Mouse (Mus musculus) intestine, postnatal 0 days (tissue): ENCODE data around the gene Acot7. TPM values are rescaled to one million over a fixed set of nuclear protein-coding genes. Genes with fewer than 3 reads are reported as not detected.

Source experiments
- ATAC-seq: fragments of 200-750 bp; cut with Nextera tagmentation; 2 replicates; pipeline ENCODE4 v1.8.0; 2017; ENCODE audit warnings: mild to moderate bottlenecking, moderate TSS enrichment, moderate library complexity
- H3K27ac ChIP-seq: fragments of 300-500 bp; sonication (generic); 2 replicates; pipeline ENCODE4 v1.5.1; 2014; ENCODE audit warnings: mild to moderate bottlenecking, low read depth, low read length, moderate library complexity
- H3K27me3 ChIP-seq: fragments of 300-500 bp; sonication (generic); replicated peaks from 2 replicates; pipeline ENCODE4 v1.6.1; 2014; ENCODE audit warnings: low read length, mixed read lengths; ENCODE audit not compliant: control insufficient read depth, insufficient read depth
- H3K36me3 ChIP-seq: fragments of 300-500 bp; sonication (generic); 2 replicates; pipeline ENCODE4 v1.6.1; 2014; ENCODE audit warnings: mild to moderate bottlenecking, moderate library complexity; ENCODE audit not compliant: control insufficient read depth, insufficient read depth
- H3K4me1 ChIP-seq: fragments of 300-500 bp; sonication (generic); replicated peaks from 2 replicates; pipeline ENCODE4 v1.6.1; 2014; ENCODE audit warnings: antibody characterized with exemption, low read length, mixed read lengths; ENCODE audit not compliant: control insufficient read depth, insufficient read depth
- H3K4me2 ChIP-seq: fragments of 300-500 bp; sonication (generic); replicated peaks from 2 replicates; pipeline ENCODE4 v1.6.1; 2014; ENCODE audit warnings: low read depth, mild to moderate bottlenecking, moderate library complexity
- H3K4me3 ChIP-seq: fragments of 300-500 bp; sonication (generic); 2 replicates; pipeline ENCODE4 v1.5.1; 2014; ENCODE audit warnings: low read depth, low read length
- H3K9ac ChIP-seq: fragments of 300-500 bp; sonication (generic); 2 replicates; pipeline ENCODE4 v1.6.1; 2014; ENCODE audit warnings: mild to moderate bottlenecking, low read depth, low read length
- H3K9me3 ChIP-seq: fragments of 300-500 bp; sonication (generic); 2 replicates; pipeline ENCODE4 v1.6.1; 2016; ENCODE audit warnings: mixed run types; ENCODE audit not compliant: control insufficient read depth
- CTCF ChIP-seq: sonication (generic); IDR thresholded peaks from 2 replicates; pipeline ENCODE4 v1.5.1; 2016; ENCODE audit warnings: low read depth, mild to moderate bottlenecking, control low read depth, antibody characterized with exemption, moderate library complexity
- WGBS: fragments of 180-500 bp; shearing (Covaris S2); extraction: QIAGEN DNeasy Blood & Tissue Kit; methylation state at CpG from one replicate; pipeline ENCODE4 v1.1.7; 2014; 5-methylcytosine and 5-hydroxymethylcytosine counted together
- polyA plus RNA-seq: library from polyadenylated mRNA; unstranded; fragments of >200 nt; fragmentation: Nextera tagmentation; extraction: Ambion mirVana; gene quantifications from 2 replicates; pipeline ENCODE4 v1.2.1, GENCODE M21; 2015

The Acot7 gene
- polyA plus RNA-seq, 1 experiment from 2014 or later, result 28.7 TPM

DNA sequence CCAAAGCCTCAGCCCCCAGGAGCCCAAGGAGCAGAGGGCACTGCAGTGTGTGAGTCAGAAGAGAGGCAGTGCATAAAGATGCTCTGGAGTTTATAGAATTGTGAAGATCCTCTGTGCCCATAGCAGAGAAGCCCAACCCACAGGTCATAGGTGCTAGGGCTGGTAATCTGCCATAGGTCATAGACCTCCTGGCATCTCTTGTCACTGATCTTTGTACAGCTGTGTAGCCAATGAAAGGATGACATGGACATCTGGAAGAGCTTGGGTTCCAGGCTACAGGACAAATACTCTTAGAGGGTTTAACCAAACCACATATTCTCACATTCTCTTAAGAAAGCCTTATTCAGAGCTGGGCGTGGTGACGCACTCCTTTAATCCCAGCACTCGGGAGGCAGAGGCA, 41.7 kb downstream of the Acot7 start:
- Histone ChIP-seq H3K4me1 (0 out of 2 replicates have a peak, but pooled peaks cover 9% of the 10 kb centered on the region), H3K27ac (no peak overlapping the region), H3K4me3 (no peak overlapping the region), H3K9me3 (no peaks in the 10 kb centered on the region), H3K9ac (no peak overlapping the region), H3K4me2 (no peak overlapping the region), H3K27me3 (no peaks in the 10 kb centered on the region), H3K36me3 (peaks cover 4% of the 10 kb centered on the region; the same call in 1 of the 2 replicates)
- WGBS, result 94% methylated on average over 3 of the region's 3 CpGs
- ATAC-seq, result no peak
- TF ChIP-seq CTCF, result no peak

DNA sequence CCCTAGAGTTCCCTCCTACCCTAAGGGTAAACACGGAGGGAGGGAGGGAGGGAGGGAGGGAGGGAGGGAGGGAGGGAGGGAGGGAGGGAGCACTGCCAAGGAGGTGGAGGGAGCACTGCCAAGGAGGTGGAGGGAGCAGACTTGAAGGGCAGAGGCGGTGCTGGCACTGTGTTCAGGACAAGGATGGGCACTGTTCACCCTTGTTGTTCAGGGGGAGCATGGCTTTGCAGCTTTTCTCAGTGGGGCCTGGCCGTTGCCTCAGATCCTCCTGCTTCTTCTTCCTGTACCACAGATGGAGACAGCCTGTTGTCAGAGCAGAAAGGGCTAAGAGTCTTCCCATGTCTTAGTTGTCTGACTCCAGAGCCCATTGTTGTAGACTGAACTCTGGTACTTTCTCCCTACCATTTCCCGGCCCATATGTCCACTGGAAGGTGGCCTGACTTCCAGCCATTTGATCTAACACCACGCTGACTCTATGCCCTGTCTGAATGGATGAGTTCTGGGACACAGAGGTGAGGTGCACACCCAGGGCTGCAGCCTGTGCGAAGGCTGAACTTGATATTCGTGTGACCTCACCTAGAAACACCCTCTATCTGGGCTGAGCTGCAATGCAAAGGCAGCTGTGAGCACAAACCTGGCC, 43.0 kb downstream of the Acot7 start:
- no peak for ATAC-seq
- Histone ChIP-seq H3K4me2 (no peak overlapping the region), H3K4me1 (0 out of 2 replicates have a peak, but pooled peaks cover 5% of the 10 kb centered on the region), H3K9me3 (no peaks in the 10 kb centered on the region), H3K4me3 (no peak overlapping the region), H3K9ac (no peak overlapping the region), H3K27me3 (no peaks in the 10 kb centered on the region), H3K27ac (no peak overlapping the region), H3K36me3 (peaks cover 4% of the 10 kb centered on the region; the same call in 1 of the 2 replicates)
- TF ChIP-seq CTCF, result no peak
- 70% methylated on average over 6 of the region's 7 CpGs for WGBS

DNA sequence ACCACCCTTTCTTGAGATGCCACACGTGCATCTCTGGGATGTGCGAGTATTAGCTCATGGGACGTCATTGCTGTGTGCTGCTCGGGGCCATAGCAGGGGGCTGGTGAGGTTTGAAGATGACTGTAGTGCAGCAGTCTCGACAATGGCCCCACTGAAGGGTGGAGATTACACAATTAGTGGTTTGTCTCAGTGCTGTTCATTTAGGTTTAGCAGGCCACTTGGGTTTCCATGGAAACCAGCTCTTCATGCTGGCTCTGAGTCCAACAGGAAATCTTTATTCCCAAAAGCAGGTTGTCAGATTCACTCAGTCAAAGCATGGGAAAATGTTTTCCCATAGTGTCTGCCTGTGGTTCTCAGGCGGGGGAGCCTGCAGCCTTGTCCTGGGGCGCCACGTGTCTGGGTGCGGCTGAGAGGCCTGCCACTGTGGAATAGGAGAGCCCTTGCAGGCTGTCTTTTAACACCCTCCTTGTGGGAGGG, 43.5 kb downstream of the Acot7 start:
- H3K36me3 ChIP-seq, result peaks cover 4% of the 10 kb centered on the region; the same call in 1 of the 2 replicates
- 26% methylated on average over 9 of the region's 9 CpGs for WGBS
- ATAC-seq, result peak; percentile 52
- H3K4me3 ChIP-seq, result no peak overlapping the region
- no peaks in the 10 kb centered on the region for H3K27me3 ChIP-seq
- no peak overlapping the region for H3K9ac ChIP-seq
- H3K4me1 ChIP-seq, result 0 out of 2 replicates have a peak, but pooled peaks cover 5% of the 10 kb centered on the region
- H3K27ac ChIP-seq, result no peak overlapping the region
- no peak overlapping the region for H3K4me2 ChIP-seq
- no peak for TF ChIP-seq CTCF
- H3K9me3 ChIP-seq, result no peaks in the 10 kb centered on the region

DNA sequence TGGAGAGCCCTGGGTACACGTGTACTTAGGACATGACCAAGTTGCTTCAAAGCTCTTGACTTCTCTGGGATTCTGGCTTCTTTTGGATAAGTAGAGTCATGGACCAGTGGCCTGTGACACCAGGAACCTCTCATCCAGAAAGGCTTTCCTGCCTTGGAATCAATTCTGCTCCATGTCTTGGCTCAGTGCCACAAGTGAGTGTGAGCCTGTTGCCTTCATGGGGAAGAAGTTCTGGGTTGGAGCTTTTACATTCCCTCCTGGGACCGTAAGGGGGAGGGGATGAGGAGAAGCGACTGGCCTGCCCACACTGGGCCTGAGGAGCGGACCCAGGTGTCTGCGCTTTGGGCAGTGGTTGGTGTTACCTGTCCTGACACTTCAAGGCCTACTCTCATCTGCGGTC, 44.2 kb downstream of the Acot7 start:
- Histone ChIP-seq H3K36me3 (peaks cover 4% of the 10 kb centered on the region; the same call in 1 of the 2 replicates), H3K9me3 (no peaks in the 10 kb centered on the region), H3K4me1 (0 out of 2 replicates have a peak, but pooled peaks cover 5% of the 10 kb centered on the region), H3K4me2 (no peak overlapping the region), H3K27ac (no peak overlapping the region), H3K27me3 (no peaks in the 10 kb centered on the region), H3K9ac (no peak overlapping the region), H3K4me3 (no peak overlapping the region)
- 83% methylated on average over 6 of the region's 6 CpGs for WGBS
- TF ChIP-seq CTCF, result no peak
- no peak for ATAC-seq

DNA sequence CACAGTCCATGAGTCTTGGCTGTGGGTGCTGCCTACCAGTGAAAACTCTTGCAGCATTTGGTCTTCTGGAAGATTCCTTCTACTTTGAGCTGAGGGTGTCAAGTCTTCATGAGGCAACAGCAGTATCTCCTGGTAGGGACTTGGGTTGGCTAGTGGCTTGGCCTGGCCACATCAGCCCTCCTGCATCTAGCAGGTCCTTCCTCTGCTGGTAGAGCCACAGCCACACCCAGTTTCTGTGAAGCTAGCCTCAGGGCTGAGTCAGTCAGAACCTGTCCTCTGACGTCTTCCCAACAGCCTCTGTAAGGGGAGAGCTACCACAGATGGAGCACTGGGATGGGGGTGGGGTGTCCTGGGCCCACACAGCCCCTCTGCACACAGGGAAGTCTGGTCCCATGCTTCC, 44.6 kb downstream of the Acot7 start:
- Histone ChIP-seq H3K9me3 (no peaks in the 10 kb centered on the region), H3K27ac (no peak overlapping the region), H3K4me3 (no peak overlapping the region), H3K9ac (no peak overlapping the region), H3K27me3 (no peaks in the 10 kb centered on the region), H3K4me2 (no peak overlapping the region), H3K36me3 (peaks cover 4% of the 10 kb centered on the region; the same call in 1 of the 2 replicates), H3K4me1 (0 out of 2 replicates have a peak, but pooled peaks cover 5% of the 10 kb centered on the region)
- no peak for ATAC-seq
- no peak for TF ChIP-seq CTCF
- WGBS, result 50% methylated on average over 1 of the region's 1 CpGs

DNA sequence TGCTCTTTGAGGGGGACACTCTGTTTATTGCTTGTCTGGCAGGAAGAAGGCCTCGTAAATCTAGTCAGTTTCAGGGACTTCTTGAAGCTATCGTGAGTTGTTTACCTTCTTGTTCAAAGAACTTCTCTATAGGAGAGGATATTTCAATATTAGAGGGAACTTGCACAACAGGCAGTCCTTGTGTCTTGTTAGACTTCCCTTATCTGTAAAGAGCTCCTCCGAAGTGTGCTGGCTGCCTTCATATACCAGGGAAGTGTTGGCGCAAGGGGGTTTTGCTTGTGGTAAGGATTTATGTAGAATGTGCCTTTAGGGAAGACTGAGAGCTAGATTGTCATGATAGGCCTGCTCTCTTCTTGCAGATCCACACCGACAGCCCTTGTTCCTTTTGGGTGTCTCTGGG, 46.2 kb downstream of the Acot7 start:
- H3K9ac ChIP-seq, result no peak overlapping the region
- H3K27me3 ChIP-seq, result no peaks in the 10 kb centered on the region
- no peaks in the 10 kb centered on the region for H3K9me3 ChIP-seq
- no peak overlapping the region for H3K4me3 ChIP-seq
- H3K27ac ChIP-seq, result no peak overlapping the region
- H3K4me2 ChIP-seq, result no peak overlapping the region
- ATAC-seq, result no peak
- no peak for TF ChIP-seq CTCF
- no peaks in the 10 kb centered on the region for H3K36me3 ChIP-seq
- H3K4me1 ChIP-seq, result 0 out of 2 replicates have a peak, but pooled peaks cover 9% of the 10 kb centered on the region
- WGBS, result 52% methylated on average over 5 of the region's 5 CpGs
